30 mouse cellular contexts compared by ENCODE assay signal in the genomic region with DNA sequence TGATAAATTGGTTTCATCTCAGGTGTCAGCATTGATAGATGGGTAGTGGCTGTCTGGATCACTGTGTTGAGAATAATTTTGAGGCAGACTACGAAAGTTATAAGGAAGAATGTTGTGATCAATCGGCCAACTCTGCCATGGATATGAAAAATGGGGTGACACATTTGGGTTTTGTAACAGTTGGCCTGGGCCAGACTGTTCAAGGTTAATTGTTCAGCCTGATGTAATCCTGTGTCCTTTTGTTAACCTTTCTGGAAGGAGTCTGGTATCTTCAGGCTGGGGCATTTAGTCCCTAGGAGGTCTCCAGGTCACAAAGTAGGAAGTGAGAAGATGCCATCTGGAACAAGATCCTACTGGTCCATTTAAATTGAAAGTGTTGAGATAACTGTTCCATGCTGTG. TPM values are rescaled to one million over a fixed set of nuclear protein-coding genes. Genes with fewer than 3 reads are reported as not detected.
DNase-seq lines count a peak whose midpoint lies in the region; ATAC-seq and TF ChIP-seq lines count a peak whose summit lies in the region.
"Had no signal": no experiment of that assay in that cellular context is flagged by ENCODE, and none has a peak within 500 bp of the region (broad histone marks: within the 10 kb centered on the region; RNA-seq: fewer than 3 reads in every experiment).

No protein-coding gene starts in this region.

- dilution Hi-C loops in CH12.LX (cut with MboI; ENCODE audit: extremely low pct_ligation_motif_present, extremely low pct_unique_long_range_greater_than_20kb, low sequenced_read_pairs) = no loop called here

- in situ Hi-C loops in CH12.LX (cut with MboI; ENCODE audit: low pct_ligation_motif_present, low pct_unique_long_range_greater_than_20kb, low sequenced_read_pairs) = no loop called here

- TF ChIP-seq EP300 in CH12.LX (IDR thresholded peaks at IDR 0.05; ENCODE audit: low read length) = peak; percentile 49

- H3K79me2 ChIP-seq in liver, adult 2 months (ENCODE audit: control insufficient read depth, insufficient read depth, low read length) = no peaks in the 10 kb centered on the region
- H3K79me2 ChIP-seq in CH12.LX (replicated peaks; ENCODE audit: control insufficient read depth, extremely low read depth, insufficient read depth, poor library complexity, severe bottlenecking) = no peaks in the 10 kb centered on the region

- TF ChIP-seq POLR2A in liver, adult 2 months (IDR thresholded peaks at IDR 0.05; ENCODE audit: extremely low read depth, insufficient read depth, low read length) = no peak
- TF ChIP-seq POLR2A in CH12.LX (IDR thresholded peaks at IDR 0.05; ENCODE audit: low read depth, low read length) = no peak

- 31% methylated on average over 2 of the region's 2 CpGs for WGBS in liver, adult 2 months
- WGBS in liver, embryonic 11.5 days = 82% methylated on average over 2 of the region's 2 CpGs
- WGBS in liver, embryonic 13.5 days (ENCODE audit: insufficient replicate concordance) = 83% methylated on average over 2 of the region's 2 CpGs

- peak; percentile 24 to 84 for DNase-seq in adrenal gland, adult (ENCODE audit: inconsistent age in 2 of 2, low spot score in 1 of 2)
- DNase-seq in adrenal gland, adult 18-20 months (ENCODE audit: low spot score in 2 of 2) = no peak
- DNase-seq in liver, adult 2 months (ENCODE audit: extremely low read depth, low read depth, low spot score) = peak; percentile 52
- no peak for DNase-seq in liver, embryonic 11.5 days (ENCODE audit: low spot score)
- no peak for DNase-seq in CH12.LX (ENCODE audit: extremely low read depth)
- DNase-seq in liver, embryonic 13.5 days = no peak
- DNase-seq in embryo, embryonic 11 days = no peak
- DNase-seq in right cerebral cortex, postnatal 36 days (ENCODE audit: low spot score in 2 of 2) = no peak
- DNase-seq: cerebellum, adult 8-10 months; cerebellum, postnatal 25 days; gastrocnemius, postnatal 25 days; heart, adult 2 months; heart, postnatal 10 days; kidney, adult 2 months; kidney, postnatal 36 days; lung, adult 2 months; lung, postnatal 14 days had no signal

- TF ChIP-seq RAD21 in CH12.LX (IDR thresholded peaks at IDR 0.05; ENCODE audit: low read depth, low read length) = no peak

- H3K9ac ChIP-seq in liver, adult 2 months (ENCODE audit: low read depth, low read length) = no peak overlapping the region
- H3K9ac ChIP-seq in liver, embryonic 11.5 days (ENCODE audit: low read depth, low read length) = no peak overlapping the region
- no peak overlapping the region for H3K9ac ChIP-seq in CH12.LX (ENCODE audit: insufficient read depth, low read depth)
- peak overlapping the region; percentile 34; the same call in 1 of the 2 replicates for H3K9ac ChIP-seq in liver, embryonic 13.5 days
- H3K9ac ChIP-seq: heart, embryonic 13.5 days; hindbrain, embryonic 12.5 days; intestine, embryonic 15.5 days; limb, embryonic 12.5 days; neural tube, embryonic 12.5 days had no signal

- no peaks in the 10 kb centered on the region for H3K27me3 ChIP-seq in liver, adult 2 months (ENCODE audit: control insufficient read depth, insufficient read depth, low read length)
- H3K27me3 ChIP-seq in liver, embryonic 11.5 days (replicated peaks; ENCODE audit: control insufficient read depth, insufficient read depth, low read length) = no peaks in the 10 kb centered on the region
- H3K27me3 ChIP-seq in CH12.LX (replicated peaks) = no peaks in the 10 kb centered on the region
- no peaks in the 10 kb centered on the region for H3K27me3 ChIP-seq in liver, embryonic 13.5 days
- H3K27me3 ChIP-seq: heart, embryonic 13.5 days; hindbrain, embryonic 12.5 days; intestine, embryonic 15.5 days; limb, embryonic 12.5 days; neural tube, embryonic 12.5 days; Patski had no signal

- H3K9me3 ChIP-seq in liver, embryonic 11.5 days (ENCODE audit: control insufficient read depth, low read length) = no peaks in the 10 kb centered on the region
- H3K9me3 ChIP-seq in CH12.LX (replicated peaks; ENCODE audit: low read length) = no peaks in the 10 kb centered on the region
- H3K9me3 ChIP-seq in liver, embryonic 13.5 days (replicated peaks) = no peaks in the 10 kb centered on the region
- H3K9me3 ChIP-seq: G1E; heart, embryonic 13.5 days; hindbrain, embryonic 12.5 days; intestine, embryonic 15.5 days; limb, embryonic 12.5 days; midbrain, embryonic 10.5 days; neural tube, embryonic 12.5 days had no signal

- no peak for ATAC-seq in liver, embryonic 11.5 days (replicated peaks; ENCODE audit: low FRiP score)
- no peak for ATAC-seq in liver, embryonic 13.5 days (ENCODE audit: low read depth)
- ATAC-seq: forebrain, embryonic 14.5 days; hindbrain, postnatal 0 days; intestine, embryonic 15.5 days; Patski had no signal

- H3K27ac ChIP-seq in liver, adult 2 months (replicated peaks; ENCODE audit: insufficient read depth, low read depth, low read length) = no peak overlapping the region
- no peak overlapping the region; the same call in 1 of the 2 replicates for H3K27ac ChIP-seq in liver, embryonic 11.5 days (ENCODE audit: low read depth, low read length)
- H3K27ac ChIP-seq in CH12.LX (ENCODE audit: insufficient read depth, low read depth) = no peak overlapping the region
- peak overlapping the region; percentile 77 for H3K27ac ChIP-seq in liver, embryonic 13.5 days
- H3K27ac ChIP-seq: heart, adult 2 months; heart, embryonic 13.5 days; hindbrain, embryonic 12.5 days; hindbrain, postnatal 0 days; intestine, embryonic 15.5 days; layer of hippocampus, adult 2 months; left cerebral cortex, adult 2 months; limb, embryonic 12.5 days; midbrain, embryonic 10.5 days; neural tube, embryonic 12.5 days had no signal

- TF ChIP-seq CTCF in liver, adult 2 months (IDR thresholded peaks at IDR 0.05; ENCODE audit: low read depth, low read length) = no peak
- no peak for TF ChIP-seq CTCF in CH12.LX (conservative IDR thresholded peaks at IDR 0.05 in 1 of 2, IDR thresholded peaks at IDR 0.05 in 1 of 2; ENCODE audit: low read depth in 2 of 2, low read length in 2 of 2)

- H3K4me2 ChIP-seq in liver, embryonic 11.5 days = no peak overlapping the region
- H3K4me2 ChIP-seq in CH12.LX (ENCODE audit: insufficient read depth, low read depth, poor library complexity, severe bottlenecking) = no peak overlapping the region
- no peak overlapping the region for H3K4me2 ChIP-seq in liver, embryonic 13.5 days
- H3K4me2 ChIP-seq: heart, embryonic 13.5 days; hindbrain, embryonic 12.5 days; intestine, embryonic 15.5 days; limb, embryonic 12.5 days; neural tube, embryonic 12.5 days had no signal

- H3K4me3 ChIP-seq in liver, adult 2 months (ENCODE audit: insufficient read depth, low read depth, low read length) = no peak overlapping the region
- no peak overlapping the region for H3K4me3 ChIP-seq in liver, embryonic 11.5 days (ENCODE audit: low read depth, low read length)
- H3K4me3 ChIP-seq in CH12.LX (replicated peaks in 1 of 3; ENCODE audit: low read depth in 2 of 3, low read length in 2 of 3, poor library complexity in 1 of 3) = no peak overlapping the region
- H3K4me3 ChIP-seq in liver, embryonic 13.5 days (replicated peaks) = no peak overlapping the region
- H3K4me3 ChIP-seq: heart, adult 2 months; heart, embryonic 13.5 days; hindbrain, embryonic 12.5 days; intestine, embryonic 15.5 days; layer of hippocampus, adult 2 months; left cerebral cortex, adult 2 months; limb, embryonic 12.5 days; midbrain, embryonic 10.5 days; myocyte; neural tube, embryonic 12.5 days had no signal

- H3K4me1 ChIP-seq in liver, adult 2 months (ENCODE audit: control insufficient read depth, insufficient read depth, low read length) = no peaks in the 10 kb centered on the region
- peaks cover 31% of the 10 kb centered on the region for H3K4me1 ChIP-seq in liver, embryonic 11.5 days (replicated peaks; ENCODE audit: control insufficient read depth, insufficient read depth, low read length)
- peaks cover 39 to 67% of the 10 kb centered on the region in 2 experiments for H3K4me1 ChIP-seq in CH12.LX (ENCODE audit: control insufficient read depth in 1 of 2, insufficient read depth in 2 of 2)
- H3K4me1 ChIP-seq in liver, embryonic 13.5 days (replicated peaks) = peaks cover 93% of the 10 kb centered on the region
- H3K4me1 ChIP-seq: intestine, embryonic 15.5 days; midbrain, embryonic 10.5 days; neural tube, embryonic 12.5 days had no signal

- no peaks in the 10 kb centered on the region for H3K36me3 ChIP-seq in liver, adult 2 months (ENCODE audit: control insufficient read depth, insufficient read depth, low read length)
- no peaks in the 10 kb centered on the region for H3K36me3 ChIP-seq in liver, embryonic 11.5 days (ENCODE audit: control insufficient read depth, insufficient read depth, low read length)
- H3K36me3 ChIP-seq in CH12.LX (replicated peaks in 1 of 2; ENCODE audit: control insufficient read depth in 1 of 2, insufficient read depth in 1 of 2, low read length in 1 of 2) = no peaks in the 10 kb centered on the region
- no peaks in the 10 kb centered on the region for H3K36me3 ChIP-seq in liver, embryonic 13.5 days
- H3K36me3 ChIP-seq: G1E; heart, embryonic 13.5 days; hindbrain, embryonic 12.5 days; intestine, embryonic 15.5 days; limb, embryonic 12.5 days; midbrain, embryonic 10.5 days; neural tube, embryonic 12.5 days had no signal

TF ChIP-seq in CH12.LX, 34 proteins besides CTCF, POLR2A, EP300 and RAD21:
- TF ChIP-seq MEF2A (IDR thresholded peaks at IDR 0.05; ENCODE audit: borderline replicate concordance, low read depth, low read length) = no peak
- no peak for TF ChIP-seq ZC3H11A (IDR thresholded peaks at IDR 0.05; ENCODE audit: low read depth, low read length)
- no peak for TF ChIP-seq JUN (IDR thresholded peaks at IDR 0.05; ENCODE audit: insufficient read depth, low read depth, low read length)

RNA-seq across cellular contexts. Expression of a gene that starts 4.1 kb away (rescaled TPM):
- 100 to 1,000 TPM in 1 of 2 experiments, 10 to 100 TPM in 1; 87.8 to 195 TPM for total RNA-seq in adrenal gland, adult 18-20 months (2021)
- 87.7 and 99.9 TPM in 2 replicates for total RNA-seq in liver, adult 2 months (2014; rRNA removed)
- 34.7 and 40.3 TPM in 2 replicates for polyA plus RNA-seq in liver, adult 2 months (2012; rRNA removed)
- 261 and 281 TPM in 2 replicates for polyA plus RNA-seq in liver, embryonic 11.5 days (2014; fragmentation: Nextera tagmentation; extraction: Ambion mirVana)
- 111 and 142 TPM in 2 replicates for total RNA-seq in CH12.LX (2012; rRNA removed)
- 277 and 278 TPM in 2 replicates for total RNA-seq in CH12.LX (2014; rRNA removed)
- 102 and 109 TPM in 2 replicates for polyA plus RNA-seq in CH12.LX (2012; ENCODE audit: insufficient read length, low read depth)
- polyA plus RNA-seq in liver, embryonic 13.5 days (2015; fragmentation: Nextera tagmentation; extraction: Ambion mirVana) = 301 and 344 TPM in 2 replicates

Comparison
In these comparisons a context has a peak if more than half of its experiments do, and no peak if none do; other contexts are left out.
1. DNase-seq: peak in adrenal gland, adult (2 of 2) and liver, adult 2 months (single experiment); none in adrenal gland, adult 18-20 months (0 of 2), liver, embryonic 11.5 days (single experiment), CH12.LX (single experiment), liver, embryonic 13.5 days (single experiment), embryo, embryonic 11 days (single experiment) and right cerebral cortex, postnatal 36 days (0 of 2).